Mouse (Mus musculus) testis, adult 2 months (tissue): ENCODE results near the gene Etv5.

Experiments
- CTCF ChIP-seq: fragments of 200-500 bp; IDR thresholded peaks from 2 replicates; pipeline ENCODE4 v1.5.1; 2012; ENCODE audit warnings: low read depth, mild to moderate bottlenecking, inconsistent platforms, low read length, moderate library complexity; ENCODE audit not compliant: control insufficient read depth, insufficient read depth, insufficient replicate concordance
- POLR2A ChIP-seq: fragments of 200-500 bp; IDR thresholded peaks from 2 replicates; pipeline ENCODE4 v1.6.1; 2012; ENCODE audit warnings: low read depth, mild to moderate bottlenecking, inconsistent platforms, low read length, moderate library complexity; ENCODE audit not compliant: control insufficient read depth

- TF ChIP-seq POLR2A (no peak), CTCF (no peak)
These were observed 34.0 kb downstream of the Etv5 start for GRCm38 (mm10) chr16:22405492-22405891.
